Comparison of ENCODE assay signal across 31 mouse cellular contexts in genomic region chr8:112504034-112504433, GRCm38 (mm10).
"Had no signal": no experiment of that assay in that cellular context is flagged by ENCODE, and none has a peak within 500 bp of the region (broad histone marks: within the 10 kb centered on the region; RNA-seq: fewer than 3 reads in every experiment).

No protein-coding gene starts in this region.

- H3K4me2 ChIP-seq: limb, embryonic 12.5 days; limb, embryonic 13.5 days; limb, embryonic 15.5 days; liver, embryonic 11.5 days; liver, embryonic 12.5 days; liver, embryonic 13.5 days; liver, embryonic 15.5 days; lung, embryonic 14.5 days; lung, embryonic 15.5 days; midbrain, embryonic 12.5 days; midbrain, embryonic 13.5 days; midbrain, embryonic 15.5 days; neural tube, embryonic 12.5 days had no signal

- H3K4me1 ChIP-seq: limb, embryonic 12.5 days; limb, embryonic 13.5 days; limb, embryonic 15.5 days; liver, embryonic 12.5 days; liver, embryonic 13.5 days; liver, embryonic 15.5 days; lung, embryonic 15.5 days; megakaryocyte, embryonic 14.5 days; midbrain, embryonic 10.5 days; midbrain, embryonic 12.5 days; midbrain, embryonic 13.5 days; midbrain, embryonic 15.5 days; neural tube, embryonic 12.5 days had no signal

- H3K27ac ChIP-seq: left cerebral cortex, adult 2 months; limb, embryonic 10.5 days; limb, embryonic 12.5 days; limb, embryonic 13.5 days; limb, embryonic 15.5 days; liver, embryonic 12.5 days; liver, embryonic 13.5 days; liver, embryonic 14.5 days; liver, embryonic 15.5 days; lung, embryonic 15.5 days; macrophage; midbrain, embryonic 10.5 days; midbrain, embryonic 12.5 days; midbrain, embryonic 13.5 days; midbrain, embryonic 15.5 days; neural tube, embryonic 12.5 days had no signal

- H3K9ac ChIP-seq: limb, embryonic 12.5 days; limb, embryonic 13.5 days; limb, embryonic 15.5 days; liver, embryonic 12.5 days; liver, embryonic 13.5 days; liver, embryonic 14.5 days; liver, embryonic 15.5 days; liver, postnatal 0 days; lung, embryonic 14.5 days; lung, embryonic 15.5 days; midbrain, embryonic 12.5 days; midbrain, embryonic 13.5 days; midbrain, embryonic 15.5 days; neural tube, embryonic 12.5 days had no signal

- ATAC-seq: liver, embryonic 12.5 days; liver, postnatal 0 days; lung, postnatal 0 days; midbrain, embryonic 13.5 days; midbrain, embryonic 15.5 days had no signal

- H3K4me3 ChIP-seq: left cerebral cortex, adult 2 months; limb, embryonic 10.5 days; limb, embryonic 12.5 days; limb, embryonic 13.5 days; limb, embryonic 15.5 days; liver, embryonic 12.5 days; liver, embryonic 13.5 days; liver, embryonic 15.5 days; lung, embryonic 15.5 days; megakaryocyte, embryonic 14.5 days; midbrain, embryonic 10.5 days; midbrain, embryonic 12.5 days; midbrain, embryonic 13.5 days; midbrain, embryonic 15.5 days; myocyte; neural tube, embryonic 12.5 days had no signal

- H3K9me3 ChIP-seq: limb, embryonic 10.5 days; limb, embryonic 12.5 days; limb, embryonic 13.5 days; limb, embryonic 15.5 days; lung, embryonic 15.5 days; midbrain, embryonic 10.5 days; midbrain, embryonic 12.5 days; midbrain, embryonic 15.5 days had no signal

- H3K27me3 ChIP-seq: limb, embryonic 12.5 days; limb, embryonic 13.5 days; limb, embryonic 15.5 days; liver, embryonic 12.5 days; liver, embryonic 13.5 days; liver, embryonic 15.5 days; lung, embryonic 15.5 days; megakaryocyte, embryonic 14.5 days; midbrain, embryonic 12.5 days; midbrain, embryonic 13.5 days; midbrain, embryonic 15.5 days; neural tube, embryonic 12.5 days had no signal

- DNase-seq: left cerebral cortex, postnatal 4 days; liver; liver, embryonic 13.5 days; liver, postnatal 0 days; lung, adult 18-20 months; lung, adult 2 months; lung, embryonic 14.5 days; lung, postnatal 10 days; lung, postnatal 14 days; lung, postnatal 36 days; lung, postnatal 4 days; midbrain, embryonic 14.5 days had no signal

- H3K36me3 ChIP-seq: limb, embryonic 10.5 days; limb, embryonic 12.5 days; limb, embryonic 13.5 days; limb, embryonic 15.5 days; liver, embryonic 12.5 days; liver, embryonic 13.5 days; liver, embryonic 15.5 days; lung, embryonic 15.5 days; midbrain, embryonic 10.5 days; midbrain, embryonic 12.5 days; midbrain, embryonic 13.5 days; midbrain, embryonic 15.5 days; neural tube, embryonic 12.5 days had no signal
